Mouse (Mus musculus): Measurements from ENCODE around the gene Olfr1348. TPM values are rescaled to one million over a fixed set of nuclear protein-coding genes. Genes with fewer than 3 reads are reported as not detected.
"Not testable (repeated sequence)": the region's sequence is repeated elsewhere in the genome, so short reads cannot be mapped to it uniquely, and the experiment has no call there.

Olfr1348 gene
- polyA plus RNA-seq (2015; fragmentation: Nextera tagmentation; extraction: Ambion mirVana) = not detected in 2 replicates

DNA sequence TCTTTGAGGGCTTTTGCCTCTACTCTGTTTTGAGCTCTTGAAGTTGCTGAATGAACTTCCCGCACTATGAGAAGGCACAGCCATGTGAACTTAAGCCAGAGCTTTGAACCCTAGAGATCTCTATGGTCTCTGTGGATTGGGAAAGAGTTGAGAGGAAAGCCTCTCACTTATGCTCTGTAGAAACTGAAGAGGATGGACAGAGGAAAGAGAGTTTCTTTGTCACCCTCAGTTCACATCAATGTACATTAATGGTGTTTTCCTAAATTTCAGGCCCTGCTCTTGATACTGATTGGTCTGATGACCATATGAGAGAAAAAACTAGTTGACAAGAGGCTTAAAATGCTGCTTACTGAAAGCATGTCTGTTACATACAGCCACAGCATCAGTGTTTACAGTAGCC is at the start of gene Olfr1348:
Gene Olfr1348, minus strand, starts transcription at position 101 of the 400 bp plus-strand sequence.
- no peak within 1 kb of the TSS for H3K27ac ChIP-seq (ENCODE audit: low read depth, low read length)
- H3K9me3 ChIP-seq (ENCODE audit: control insufficient read depth, low read length) = no peaks in the 10 kb centered on the region
- no peaks in the 10 kb centered on the region for H3K27me3 ChIP-seq (replicated peaks; ENCODE audit: control insufficient read depth, insufficient read depth, low read length)
- H3K36me3 ChIP-seq (ENCODE audit: control insufficient read depth, insufficient read depth, low read length) = no peaks in the 10 kb centered on the region
- WGBS = 88% methylated on average over 1 of the region's 1 CpGs
- no peak for ATAC-seq
- no peak within 1 kb of the TSS for H3K4me3 ChIP-seq (ENCODE audit: low read length)
- H3K4me1 ChIP-seq (ENCODE audit: control insufficient read depth, insufficient read depth, low read depth, low read length) = no peaks in the 10 kb centered on the region
- no peak within 1 kb of the TSS for H3K9ac ChIP-seq (ENCODE audit: low read depth, low read length)
- H3K4me2 ChIP-seq (ENCODE audit: low read length) = no peak within 1 kb of the TSS

DNA sequence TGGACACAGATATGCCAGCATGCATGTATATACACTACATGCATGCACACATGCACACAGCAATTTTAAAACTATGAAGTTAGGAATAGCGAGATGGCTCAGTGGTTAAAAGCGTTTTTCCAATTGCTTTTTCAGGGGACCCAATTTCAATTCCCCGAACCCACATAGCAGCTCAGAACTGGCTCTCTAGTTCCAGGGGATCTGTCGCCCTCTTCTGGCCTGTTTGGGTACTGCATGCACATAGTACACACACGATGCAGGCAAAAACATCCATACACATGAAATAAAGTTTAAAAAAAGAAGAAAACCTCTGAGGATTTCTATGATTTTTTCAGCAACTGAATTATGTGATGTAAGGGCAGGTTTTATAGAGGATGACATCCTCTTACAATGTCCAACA is 17.6 kb upstream of the Olfr1348 start:
- Histone ChIP-seq H3K4me1 (ENCODE audit: control insufficient read depth, insufficient read depth, low read depth, low read length) (no peaks in the 10 kb centered on the region), H3K27me3 (replicated peaks; ENCODE audit: control insufficient read depth, insufficient read depth, low read length) (no peaks in the 10 kb centered on the region), H3K9me3 (ENCODE audit: control insufficient read depth, low read length) (no peaks in the 10 kb centered on the region), H3K4me3 (ENCODE audit: low read length) (no peak overlapping the region), H3K4me2 (ENCODE audit: low read length) (no peak overlapping the region), H3K36me3 (ENCODE audit: control insufficient read depth, insufficient read depth, low read length) (no peaks in the 10 kb centered on the region), H3K9ac (ENCODE audit: low read depth, low read length) (no peak overlapping the region), H3K27ac (ENCODE audit: low read depth, low read length) (no peak overlapping the region)
- WGBS = 65% methylated on average over 5 of the region's 5 CpGs
- ATAC-seq = no peak

DNA sequence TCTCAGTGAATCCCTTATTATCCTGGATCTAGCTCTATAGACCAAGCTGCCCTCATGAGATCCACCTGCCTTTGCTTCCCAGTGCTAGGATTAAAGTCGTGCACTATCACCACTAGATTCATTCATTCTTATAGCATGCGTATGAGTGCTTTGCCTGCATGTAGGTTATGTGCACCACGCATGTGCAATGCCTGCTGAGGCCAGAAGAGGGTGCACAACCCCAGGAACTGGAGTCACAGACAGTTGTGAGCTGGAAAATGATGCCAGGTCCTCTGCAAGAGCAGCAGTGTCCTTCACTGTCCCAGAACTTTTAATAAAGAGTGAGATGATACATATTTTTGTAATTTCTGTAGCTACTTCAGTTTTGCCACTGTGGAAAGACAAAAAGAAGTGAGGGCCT is 16.5 kb upstream of the Olfr1348 start:
- H3K4me3 ChIP-seq (ENCODE audit: low read length) = no peak overlapping the region
- H3K4me1 ChIP-seq (ENCODE audit: control insufficient read depth, insufficient read depth, low read depth, low read length) = no peaks in the 10 kb centered on the region
- WGBS = 63% methylated on average over 3 of the region's 3 CpGs
- no peak overlapping the region for H3K9ac ChIP-seq (ENCODE audit: low read depth, low read length)
- no peak for ATAC-seq
- no peak overlapping the region for H3K27ac ChIP-seq (ENCODE audit: low read depth, low read length)
- H3K27me3 ChIP-seq (replicated peaks; ENCODE audit: control insufficient read depth, insufficient read depth, low read length) = no peaks in the 10 kb centered on the region
- no peaks in the 10 kb centered on the region for H3K9me3 ChIP-seq (ENCODE audit: control insufficient read depth, low read length)
- no peak overlapping the region for H3K4me2 ChIP-seq (ENCODE audit: low read length)
- no peaks in the 10 kb centered on the region for H3K36me3 ChIP-seq (ENCODE audit: control insufficient read depth, insufficient read depth, low read length)

DNA sequence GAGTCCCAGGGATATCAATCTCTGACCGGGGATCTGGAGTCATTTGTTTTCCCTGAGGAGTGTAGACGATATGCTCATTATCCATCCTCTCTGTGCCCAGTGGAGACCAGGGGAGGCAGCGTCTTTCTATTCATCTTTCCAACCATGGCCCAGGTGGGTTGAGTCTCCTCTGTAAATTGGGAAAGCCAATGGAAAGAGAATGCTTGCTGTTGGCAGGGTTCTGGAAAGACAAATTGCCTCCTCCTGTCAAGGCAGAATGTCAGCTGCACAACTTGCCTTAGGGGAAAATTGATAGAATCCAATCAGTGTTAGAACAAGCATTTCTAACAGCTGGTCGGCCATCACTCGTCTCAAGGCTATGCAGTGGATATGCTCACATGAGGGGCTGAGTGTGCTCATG is 14.3 kb upstream of the Olfr1348 start, which contains the start of gene Olfr1349:
Gene Olfr1349, minus strand, starts transcription at position 101 of the 400 bp plus-strand sequence.
- Histone ChIP-seq H3K4me3 (ENCODE audit: low read length) (no peak within 1 kb of the TSS), H3K9me3 (ENCODE audit: control insufficient read depth, low read length) (no peaks in the 10 kb centered on the region), H3K4me1 (ENCODE audit: control insufficient read depth, insufficient read depth, low read depth, low read length) (no peaks in the 10 kb centered on the region), H3K9ac (ENCODE audit: low read depth, low read length) (no peak within 1 kb of the TSS), H3K27ac (ENCODE audit: low read depth, low read length) (no peak within 1 kb of the TSS), H3K36me3 (ENCODE audit: control insufficient read depth, insufficient read depth, low read length) (no peaks in the 10 kb centered on the region), H3K4me2 (ENCODE audit: low read length) (no peak within 1 kb of the TSS), H3K27me3 (replicated peaks; ENCODE audit: control insufficient read depth, insufficient read depth, low read length) (no peaks in the 10 kb centered on the region)
- ATAC-seq = no peak
- 78% methylated on average over 5 of the region's 5 CpGs for WGBS

DNA sequence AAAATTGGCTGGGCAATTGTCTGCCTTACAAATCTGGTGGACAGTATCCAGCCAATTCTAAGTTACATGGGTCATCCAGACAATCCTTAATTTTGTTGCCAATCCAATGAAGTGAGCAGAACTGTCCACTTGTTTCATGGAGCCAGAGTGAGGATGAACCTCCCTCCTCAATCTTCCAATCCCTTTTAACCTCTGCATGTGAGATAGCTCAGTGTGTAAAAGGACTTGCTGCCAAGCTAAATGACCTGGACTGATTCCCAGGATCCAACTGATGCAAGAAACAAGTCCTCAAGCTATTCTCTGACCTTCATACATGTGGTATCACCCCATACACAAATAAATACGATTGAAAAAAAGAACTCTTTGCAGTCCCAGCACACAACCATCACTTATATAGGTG is 13.1 kb upstream of the Olfr1348 start:
- 36% methylated on average over 1 of the region's 1 CpGs for WGBS
- no peaks in the 10 kb centered on the region for H3K4me1 ChIP-seq (ENCODE audit: control insufficient read depth, insufficient read depth, low read depth, low read length)
- ATAC-seq = no peak
- H3K4me3 ChIP-seq (ENCODE audit: low read length) = no peak overlapping the region
- H3K4me2 ChIP-seq (ENCODE audit: low read length) = no peak overlapping the region
- H3K9ac ChIP-seq (ENCODE audit: low read depth, low read length) = no peak overlapping the region
- H3K36me3 ChIP-seq (ENCODE audit: control insufficient read depth, insufficient read depth, low read length) = no peaks in the 10 kb centered on the region
- H3K27me3 ChIP-seq (replicated peaks; ENCODE audit: control insufficient read depth, insufficient read depth, low read length) = no peaks in the 10 kb centered on the region
- H3K27ac ChIP-seq (ENCODE audit: low read depth, low read length) = no peak overlapping the region
- no peaks in the 10 kb centered on the region for H3K9me3 ChIP-seq (ENCODE audit: control insufficient read depth, low read length)

DNA sequence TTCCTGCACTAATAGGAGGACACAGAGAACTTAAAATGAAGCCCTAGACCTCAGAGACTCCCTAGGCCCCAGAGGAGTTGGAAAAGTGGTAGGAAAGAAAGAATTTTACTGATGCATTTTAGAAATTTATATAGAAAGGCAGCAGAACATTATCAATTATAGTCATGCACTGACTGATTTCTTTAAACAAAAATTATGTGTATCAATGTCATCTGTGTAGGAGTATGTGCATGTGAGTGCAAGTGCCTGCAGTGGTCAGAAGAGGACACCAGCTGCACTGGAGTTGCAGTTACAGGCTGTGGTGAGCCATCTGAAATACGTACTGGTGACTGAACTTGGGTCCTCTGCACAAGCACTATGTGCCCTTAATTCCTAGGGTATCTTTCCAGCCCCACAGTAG is 8.9 kb downstream of the Olfr1348 start, which contains the start of gene Olfr1347:
Gene Olfr1347, minus strand, starts transcription at position 101 of the 400 bp plus-strand sequence.
- Histone ChIP-seq H3K4me2 (ENCODE audit: low read length) (no peak within 1 kb of the TSS), H3K4me3 (ENCODE audit: low read length) (no peak within 1 kb of the TSS), H3K27ac (ENCODE audit: low read depth, low read length) (no peak within 1 kb of the TSS), H3K27me3 (replicated peaks; ENCODE audit: control insufficient read depth, insufficient read depth, low read length) (no peaks in the 10 kb centered on the region), H3K4me1 (ENCODE audit: control insufficient read depth, insufficient read depth, low read depth, low read length) (no peaks in the 10 kb centered on the region), H3K36me3 (ENCODE audit: control insufficient read depth, insufficient read depth, low read length) (no peaks in the 10 kb centered on the region), H3K9me3 (ENCODE audit: control insufficient read depth, low read length) (peaks cover 3% of the 10 kb centered on the region; the same call in 1 of the 2 replicates), H3K9ac (ENCODE audit: low read depth, low read length) (no peak within 1 kb of the TSS)
- ATAC-seq = no peak
- 46% methylated on average over 1 of the region's 1 CpGs for WGBS

DNA sequence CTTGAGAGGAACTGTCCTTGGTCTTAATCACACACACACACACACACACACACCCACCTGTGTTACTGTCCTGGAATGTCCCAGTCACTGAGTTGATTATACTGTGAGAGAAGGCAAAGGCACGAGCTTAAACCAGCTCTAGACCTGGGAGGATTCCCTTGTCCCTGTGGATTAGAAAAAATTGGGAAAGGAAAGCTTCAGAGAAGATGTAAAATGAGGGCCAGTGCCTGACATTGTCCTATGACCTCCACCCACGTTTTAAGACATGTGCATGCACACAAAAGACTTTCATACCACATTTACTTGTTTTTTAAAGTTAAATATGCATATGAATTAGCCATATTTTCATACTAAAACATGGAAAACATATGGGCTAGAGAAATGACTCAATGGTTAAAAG is 21.7 kb downstream of the Olfr1348 start, which contains the start of gene Olfr5:
Gene Olfr5, minus strand, starts transcription at position 101 of the 400 bp plus-strand sequence.
- H3K4me1 ChIP-seq (ENCODE audit: control insufficient read depth, insufficient read depth, low read depth, low read length) = no peaks in the 10 kb centered on the region
- no peak within 1 kb of the TSS for H3K4me3 ChIP-seq (ENCODE audit: low read length)
- H3K9ac ChIP-seq (ENCODE audit: low read depth, low read length) = no peak within 1 kb of the TSS
- no peak for ATAC-seq
- H3K27ac ChIP-seq (ENCODE audit: low read depth, low read length) = no peak within 1 kb of the TSS
- H3K27me3 ChIP-seq (replicated peaks; ENCODE audit: control insufficient read depth, insufficient read depth, low read length) = no peaks in the 10 kb centered on the region
- WGBS = 31% methylated on average over 2 of the region's 2 CpGs
- H3K36me3 ChIP-seq (ENCODE audit: control insufficient read depth, insufficient read depth, low read length) = no peaks in the 10 kb centered on the region
- no peaks in the 10 kb centered on the region; the same call in 1 of the 2 replicates for H3K9me3 ChIP-seq (ENCODE audit: control insufficient read depth, low read length)
- no peak within 1 kb of the TSS for H3K4me2 ChIP-seq (ENCODE audit: low read length)

DNA sequence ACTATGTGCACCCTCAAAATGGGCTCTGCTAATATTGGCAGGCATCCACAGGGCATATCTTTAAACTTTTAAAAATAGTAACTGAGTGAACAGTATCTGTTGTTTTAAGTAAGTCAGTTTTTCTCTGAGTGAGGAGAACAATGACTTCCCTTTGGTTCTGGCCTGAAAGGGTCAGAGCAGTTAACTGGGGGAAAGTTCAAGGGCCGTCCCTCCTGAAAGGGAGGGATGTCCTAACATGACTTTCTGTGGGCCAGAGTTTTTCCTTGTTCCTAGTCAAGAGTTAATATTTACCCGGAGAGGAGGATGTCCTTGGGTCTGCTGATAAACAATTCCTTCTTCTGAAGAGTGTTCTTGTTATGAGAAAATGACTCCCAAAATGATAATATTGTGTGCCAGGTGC is 30.9 kb downstream of the Olfr1348 start:
- H3K4me2 ChIP-seq (ENCODE audit: low read length); H3K27ac ChIP-seq (ENCODE audit: low read depth, low read length); H3K9ac ChIP-seq (ENCODE audit: low read depth, low read length); H3K36me3 ChIP-seq (ENCODE audit: control insufficient read depth, insufficient read depth, low read length); H3K27me3 ChIP-seq (replicated peaks; ENCODE audit: control insufficient read depth, insufficient read depth, low read length); ATAC-seq; H3K4me1 ChIP-seq (ENCODE audit: control insufficient read depth, insufficient read depth, low read depth, low read length); H3K4me3 ChIP-seq (ENCODE audit: low read length); H3K9me3 ChIP-seq (ENCODE audit: control insufficient read depth, low read length): not testable (repeated sequence)
- 79% methylated on average over 2 of the region's 2 CpGs for WGBS

DNA sequence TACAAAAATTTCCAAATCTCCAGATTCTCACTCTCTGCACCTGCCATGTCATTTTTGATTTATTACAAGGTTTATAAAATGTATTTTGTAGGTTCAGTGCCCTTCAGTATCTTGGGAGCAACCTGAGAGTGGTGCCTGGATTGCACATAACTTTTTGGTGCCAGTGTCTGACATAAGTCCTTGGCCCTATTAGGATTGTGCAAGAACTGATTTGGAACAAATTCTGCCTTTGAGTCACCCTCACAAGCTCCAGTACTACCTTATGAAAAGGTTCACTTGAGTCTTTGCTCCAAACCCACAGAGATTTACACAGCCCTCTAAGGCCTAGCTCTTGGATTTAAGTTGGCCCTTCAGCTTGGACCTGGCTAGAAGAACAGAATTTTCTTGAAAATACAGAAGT is 41.6 kb downstream of the Olfr1348 start, which contains the start of gene Olfr1346:
Gene Olfr1346, plus strand, starts transcription at position 151 of the 400 bp plus-strand sequence.
- ATAC-seq = no peak
- no peaks in the 10 kb centered on the region for H3K27me3 ChIP-seq (replicated peaks; ENCODE audit: control insufficient read depth, insufficient read depth, low read length)
- H3K27ac ChIP-seq (ENCODE audit: low read depth, low read length) = no peak within 1 kb of the TSS
- H3K36me3 ChIP-seq (ENCODE audit: control insufficient read depth, insufficient read depth, low read length) = no peaks in the 10 kb centered on the region
- H3K9me3 ChIP-seq (ENCODE audit: control insufficient read depth, low read length) = no peaks in the 10 kb centered on the region
- no peak within 1 kb of the TSS for H3K4me2 ChIP-seq (ENCODE audit: low read length)
- H3K4me1 ChIP-seq (ENCODE audit: control insufficient read depth, insufficient read depth, low read depth, low read length) = no peaks in the 10 kb centered on the region
- no peak within 1 kb of the TSS for H3K4me3 ChIP-seq (ENCODE audit: low read length)
- H3K9ac ChIP-seq (ENCODE audit: low read depth, low read length) = no peak within 1 kb of the TSS

DNA sequence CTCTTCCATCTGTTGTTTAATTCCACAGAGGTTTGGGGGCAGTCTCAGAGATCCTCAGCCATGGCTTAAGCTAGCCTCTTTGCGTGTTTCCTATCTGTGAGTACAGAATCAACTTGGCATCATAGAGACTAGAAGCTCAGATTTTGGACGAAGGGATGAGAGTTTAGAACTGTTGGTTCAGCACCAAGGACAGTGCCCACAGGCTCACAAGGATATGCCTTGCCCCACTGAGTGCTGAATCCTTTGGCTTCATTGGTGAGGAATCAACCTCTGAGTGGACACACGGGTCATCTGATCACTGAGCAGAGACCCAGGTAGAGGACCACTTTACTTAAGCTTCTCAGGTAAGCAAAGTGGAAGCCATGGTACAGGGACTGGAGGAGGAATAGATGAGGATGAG is 52.1 kb downstream of the Olfr1348 start:
- no peaks in the 10 kb centered on the region for H3K4me1 ChIP-seq (ENCODE audit: control insufficient read depth, insufficient read depth, low read depth, low read length)
- no peak overlapping the region for H3K4me3 ChIP-seq (ENCODE audit: low read length)
- H3K9ac ChIP-seq (ENCODE audit: low read depth, low read length) = no peak overlapping the region
- H3K9me3 ChIP-seq (ENCODE audit: control insufficient read depth, low read length) = no peaks in the 10 kb centered on the region
- no peak overlapping the region for H3K27ac ChIP-seq (ENCODE audit: low read depth, low read length)
- no peak for ATAC-seq
- H3K36me3 ChIP-seq (ENCODE audit: control insufficient read depth, insufficient read depth, low read length) = no peaks in the 10 kb centered on the region
- 36% methylated on average over 3 of the region's 3 CpGs for WGBS
- H3K27me3 ChIP-seq (replicated peaks; ENCODE audit: control insufficient read depth, insufficient read depth, low read length) = no peaks in the 10 kb centered on the region
- no peak overlapping the region for H3K4me2 ChIP-seq (ENCODE audit: low read length)
